Mouse (Mus musculus) cerebral cortex, adult 2 months (tissue): ENCODE data around the gene Fcmr.

Experiments used
- WGBS: fragments of 180-500 bp; shearing (Covaris S2); methylation state at CpG from one replicate; pipeline ENCODE4 v1.1.7; 2018; 5-methylcytosine and 5-hydroxymethylcytosine counted together

The Fcmr gene

DNA sequence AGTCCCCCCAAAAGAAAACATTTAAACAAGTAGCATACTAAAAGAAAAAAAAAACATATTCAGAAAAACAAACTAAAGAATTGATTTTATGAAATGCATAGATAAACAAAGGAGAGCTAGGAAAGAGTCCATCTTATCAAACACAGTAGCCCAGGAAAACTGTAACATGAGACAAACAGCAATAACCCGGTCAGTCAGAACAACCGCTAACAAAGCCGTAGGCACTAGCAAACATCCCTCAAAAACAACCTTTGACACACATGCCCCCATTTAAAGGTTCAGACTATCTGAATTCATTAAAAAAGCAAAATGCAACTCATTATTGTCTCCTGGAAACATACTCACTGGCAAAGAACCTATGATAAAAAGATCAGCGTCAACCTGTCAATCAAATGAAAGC lies 8.0 kb upstream of the Fcmr start:
- WGBS, result 87% methylated on average over 4 of the region's 4 CpGs

DNA sequence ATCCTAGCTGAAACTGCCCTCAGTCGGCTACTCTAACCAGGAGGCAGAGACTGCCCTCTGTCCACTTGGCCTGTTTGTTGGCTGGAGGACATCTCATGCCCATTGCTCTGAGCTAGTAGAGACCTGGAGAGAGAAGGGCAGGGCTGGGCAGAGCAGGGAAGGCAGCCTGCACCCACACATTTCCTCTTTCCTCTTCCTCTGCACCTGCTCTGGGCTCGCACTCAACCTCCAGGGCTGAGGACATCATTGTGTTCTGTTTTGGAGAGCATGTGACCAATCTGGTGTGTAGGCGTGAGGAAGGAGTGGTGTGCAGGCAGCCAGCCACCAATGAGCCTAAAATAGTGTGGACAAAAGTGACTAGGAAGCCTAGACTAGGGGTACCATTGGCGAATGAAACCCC lies 1.2 kb upstream of the Fcmr start:
- 58% methylated on average over 4 of the region's 4 CpGs for WGBS

DNA sequence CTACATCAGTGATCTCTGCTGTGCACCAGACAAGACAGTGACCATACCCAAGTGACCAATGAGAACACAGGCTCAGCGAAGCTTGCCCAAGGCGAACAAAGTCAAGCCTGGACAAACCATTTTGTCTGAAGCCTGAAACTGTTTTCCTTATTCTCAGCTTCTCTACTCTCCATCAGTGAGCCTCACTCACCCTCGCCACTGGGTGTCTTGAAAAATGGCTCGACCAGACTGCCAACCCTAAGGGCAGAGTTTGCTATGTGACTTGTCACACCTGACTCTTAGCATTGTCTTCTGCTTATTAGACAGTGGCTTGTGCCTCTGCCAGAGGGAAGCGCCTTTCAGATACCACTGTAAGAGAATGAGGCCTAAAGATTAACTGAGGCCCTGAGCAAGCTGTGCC lies 728 bp upstream of the Fcmr start:
- whole genome bisulfite sequencing, result 90% methylated on average over 5 of the region's 5 CpGs

DNA sequence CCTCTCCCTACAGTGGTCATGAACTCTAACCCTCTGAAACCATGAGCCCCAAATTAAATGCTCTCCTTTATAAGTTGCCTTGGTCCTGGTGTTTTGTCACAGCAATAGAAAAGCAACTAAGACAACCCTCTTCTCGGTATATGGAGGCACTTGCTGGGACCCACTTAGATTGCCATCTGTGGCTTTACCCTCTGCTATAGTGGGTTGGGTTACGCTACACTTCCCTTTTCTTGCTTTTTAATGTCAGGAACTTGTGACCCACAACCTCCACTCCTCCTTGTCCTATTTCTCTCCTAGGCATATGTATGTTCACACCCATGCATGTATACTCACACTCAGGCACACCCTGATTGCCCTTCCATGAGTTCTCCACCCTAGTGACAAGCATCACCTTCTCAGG lies 7.4 kb downstream of the Fcmr start:
- 93% methylated on average over 2 of the region's 2 CpGs for WGBS

DNA sequence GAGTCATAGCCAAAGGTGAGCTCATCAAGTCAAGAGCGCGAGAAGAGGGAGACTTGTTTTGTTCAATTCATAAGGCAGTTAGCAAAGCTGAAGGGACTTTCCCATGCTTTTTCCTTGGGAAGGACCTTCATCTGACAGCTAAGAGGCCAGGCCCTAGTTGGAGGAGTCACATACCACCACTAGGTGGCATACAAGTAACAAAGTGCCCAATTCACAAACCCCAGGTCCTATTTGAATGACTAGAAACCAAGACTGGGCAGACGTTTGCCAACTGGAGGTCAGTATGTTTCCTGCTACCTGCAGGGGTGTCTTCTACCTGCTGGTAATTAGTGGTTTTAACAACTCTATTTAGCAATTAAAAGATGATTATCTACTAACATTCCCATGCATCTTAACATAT lies 9.7 kb downstream of the Fcmr start:
- 42% methylated on average over 3 of the region's 3 CpGs for WGBS

DNA sequence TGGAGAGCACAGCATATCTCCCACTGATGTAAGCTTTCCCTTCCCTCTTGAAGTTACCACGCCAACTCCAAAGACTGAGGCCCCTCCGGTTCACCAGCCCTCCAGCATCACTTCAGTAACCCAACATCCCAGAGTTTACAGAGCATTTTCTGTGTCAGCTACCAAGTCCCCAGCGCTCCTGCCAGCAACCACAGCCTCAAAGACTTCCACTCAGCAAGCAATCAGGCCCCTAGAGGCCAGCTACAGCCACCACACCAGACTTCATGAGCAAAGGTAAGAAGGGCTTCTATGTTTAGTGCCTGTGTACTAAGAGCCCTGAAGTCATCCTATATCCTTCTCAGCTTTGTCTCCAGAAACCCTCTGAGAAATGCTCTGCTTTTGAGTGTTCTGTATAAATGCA lies 10.4 kb downstream of the Fcmr start:
- WGBS, result 75% methylated on average over 3 of the region's 3 CpGs

DNA sequence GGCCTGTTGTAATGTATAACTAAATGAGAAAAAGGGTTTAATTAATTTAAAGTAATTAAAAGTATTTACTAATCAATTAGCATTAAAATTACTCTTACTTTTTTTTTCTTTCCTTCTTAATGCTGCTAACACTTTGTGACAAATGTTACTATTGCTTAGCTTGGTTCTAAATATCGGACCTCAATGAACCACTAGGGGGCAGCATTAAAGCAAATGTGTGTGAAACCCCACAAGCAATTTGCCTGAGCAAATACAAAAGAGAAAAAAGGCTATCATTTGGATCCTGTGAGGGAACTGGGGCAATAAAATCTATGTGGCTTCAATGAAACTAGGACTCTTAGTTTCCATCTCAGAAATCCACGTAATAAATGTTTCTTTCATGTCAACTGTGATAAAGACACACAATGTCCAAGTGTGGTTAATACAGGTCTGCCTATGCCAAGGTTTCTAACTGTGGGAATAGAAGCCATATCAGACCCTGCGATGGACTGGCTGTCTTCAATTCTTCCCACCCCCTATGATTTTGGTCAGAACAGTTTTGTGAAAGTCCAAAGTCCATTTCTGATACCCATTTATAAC lies 11.6 kb downstream of the Fcmr start:
- 26% methylated on average over 3 of the region's 3 CpGs for WGBS

DNA sequence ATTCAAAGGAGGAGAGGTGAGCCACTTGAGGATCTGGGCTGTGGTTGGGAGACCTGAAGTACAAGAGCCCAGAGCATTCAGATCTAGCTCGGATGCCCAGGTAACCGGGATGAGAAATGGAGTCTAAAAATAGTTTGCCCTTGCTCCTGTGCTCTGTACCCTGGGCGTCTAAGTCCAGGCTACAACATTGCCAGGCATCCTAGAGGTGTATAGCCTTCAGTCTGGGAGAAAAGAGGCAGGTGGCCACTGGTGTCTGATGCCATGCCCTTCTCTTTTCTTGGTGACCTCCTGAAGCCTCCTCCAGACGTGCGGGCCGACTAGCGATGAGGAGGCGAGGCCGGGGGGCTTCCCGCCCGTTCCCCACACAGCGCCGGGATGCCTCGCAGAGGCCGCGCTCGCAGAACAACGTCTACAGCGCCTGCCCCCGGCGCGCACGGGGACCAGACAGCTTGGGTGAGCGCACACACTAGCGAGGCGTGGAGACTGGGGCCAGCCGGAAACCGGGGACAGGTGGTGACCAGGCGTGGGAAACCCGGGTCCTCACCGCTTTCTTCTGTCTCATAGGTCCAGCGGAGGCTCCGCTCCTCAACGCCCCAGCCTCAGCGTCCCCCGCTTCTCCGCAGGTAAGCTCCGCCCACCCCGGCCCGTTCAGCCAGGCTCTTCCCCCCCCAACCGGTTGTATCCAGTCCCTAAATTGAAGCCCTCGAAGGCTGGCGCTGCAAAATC lies 12.6 kb downstream of the Fcmr start:
- 3% methylated on average over 43 of the region's 43 CpGs for WGBS

DNA sequence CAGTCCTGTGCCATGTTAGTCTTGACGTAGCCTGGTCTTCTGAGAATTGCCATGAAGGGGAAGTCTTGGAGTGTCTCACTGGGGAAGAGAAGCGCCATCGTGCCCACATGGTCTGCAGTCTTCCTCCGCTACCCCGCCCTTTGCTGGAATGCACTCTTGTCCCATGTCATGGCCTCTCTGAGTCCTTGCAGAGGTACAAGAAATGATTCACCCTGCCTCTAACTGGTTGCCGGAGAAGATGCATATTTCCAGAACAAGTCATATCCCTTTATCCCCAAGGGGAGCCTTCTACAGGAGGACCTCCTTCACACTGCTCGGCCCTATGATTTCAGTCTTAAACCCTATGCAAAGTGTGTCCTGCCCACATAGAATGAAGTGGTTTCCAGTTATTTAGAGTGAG lies 14.5 kb downstream of the Fcmr start:
- WGBS, result 94% methylated on average over 7 of the region's 7 CpGs

DNA sequence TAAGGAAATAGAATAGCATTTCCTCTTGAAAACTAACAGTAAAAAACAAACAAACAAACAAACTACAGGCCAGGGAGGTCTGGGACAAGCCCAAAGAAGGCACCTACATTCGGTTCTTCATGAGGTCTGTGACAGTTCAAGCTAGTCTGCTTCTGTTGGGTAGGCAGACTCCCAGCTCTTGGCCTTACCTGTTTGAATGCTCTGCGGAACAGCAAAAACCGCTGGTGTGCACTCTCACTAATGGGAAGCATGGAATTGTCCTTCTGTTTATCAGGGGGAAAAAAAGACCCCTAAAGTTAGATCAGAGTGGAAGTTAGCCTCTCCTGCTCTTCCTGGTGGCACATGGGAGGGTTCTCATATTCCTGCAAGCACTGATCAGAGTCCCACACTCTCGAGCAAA lies 17.7 kb downstream of the Fcmr start:
- WGBS, result 88% methylated on average over 4 of the region's 4 CpGs

DNA sequence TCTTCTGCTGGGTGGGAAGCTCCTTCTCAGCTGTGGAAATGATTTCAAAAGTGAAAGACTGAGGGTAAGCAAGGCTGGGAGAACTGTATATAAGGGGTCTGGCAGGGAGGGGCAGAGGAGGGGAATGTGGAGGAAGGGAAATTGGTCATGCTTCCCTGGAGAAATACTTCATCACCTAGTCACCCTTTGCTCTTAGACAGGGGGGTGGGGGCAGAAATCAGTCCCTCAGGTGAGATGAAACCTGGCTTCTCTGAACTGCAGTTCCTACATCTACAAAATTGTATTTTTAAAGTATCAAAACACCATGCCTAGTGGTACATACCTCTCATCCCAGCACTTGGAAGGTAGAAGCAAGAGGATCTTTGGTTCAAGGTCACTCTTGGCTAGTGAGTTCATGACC lies 21.9 kb downstream of the Fcmr start, which contains the start of gene Il24:
Il24 (minus strand) TSS at position 101 of the 400 bp plus-strand sequence.

DNA sequence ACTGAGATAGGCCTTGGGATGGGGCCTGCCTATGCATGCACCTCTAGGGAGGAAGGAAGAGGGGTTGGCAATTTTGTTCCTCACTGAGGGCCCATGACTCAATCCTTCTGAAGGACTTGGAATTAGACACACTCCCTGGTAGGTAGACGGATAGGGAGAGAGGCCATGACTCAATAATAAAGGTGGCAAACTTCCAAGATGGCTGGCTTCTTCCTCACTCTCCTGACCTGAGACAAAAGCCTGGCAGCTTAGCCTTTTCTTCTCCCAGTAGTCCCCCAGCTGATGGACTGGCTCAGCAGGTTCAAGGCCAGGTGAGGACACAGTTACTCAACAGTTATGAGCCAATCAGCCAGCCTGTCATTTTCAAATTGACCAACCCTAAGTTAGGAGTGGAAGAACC lies 27.0 kb downstream of the Fcmr start:
- 81% methylated on average over 1 of the region's 1 CpGs for WGBS

DNA sequence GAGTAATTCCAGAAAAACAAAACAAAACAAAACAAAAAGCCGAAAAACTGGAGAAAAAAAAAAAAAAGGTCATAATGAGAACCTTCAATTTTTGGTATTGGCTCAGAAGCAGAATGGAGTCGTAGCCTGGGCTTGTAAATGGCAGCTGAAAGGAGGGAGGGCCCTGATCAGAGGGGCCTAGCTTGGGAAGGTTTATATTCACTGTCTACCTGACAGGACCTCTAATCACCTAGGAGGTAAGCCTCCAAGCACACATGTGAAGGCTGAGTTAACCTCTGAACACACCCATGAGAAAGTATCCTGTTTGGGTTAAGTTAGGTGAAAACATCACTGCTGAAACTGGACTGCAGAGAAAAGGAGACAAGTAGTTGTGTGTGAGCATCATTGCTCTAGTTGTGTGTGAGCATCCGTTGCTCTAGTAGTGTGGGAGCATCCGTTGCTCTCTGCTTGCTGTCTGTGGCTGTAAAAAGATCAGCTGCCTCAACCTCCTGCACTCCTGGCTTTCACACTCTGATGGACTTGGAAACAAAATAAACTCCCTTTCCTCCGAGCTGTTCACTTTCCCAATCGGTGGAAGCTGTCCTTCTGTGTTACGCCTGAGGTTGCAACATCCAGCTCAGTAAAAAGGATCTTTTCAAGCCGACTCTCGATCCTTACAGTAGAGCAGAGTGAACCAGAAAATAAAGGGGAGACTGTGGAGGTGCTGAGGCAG lies 28.0 kb downstream of the Fcmr start:
- 62% methylated on average over 9 of the region's 9 CpGs for WGBS

DNA sequence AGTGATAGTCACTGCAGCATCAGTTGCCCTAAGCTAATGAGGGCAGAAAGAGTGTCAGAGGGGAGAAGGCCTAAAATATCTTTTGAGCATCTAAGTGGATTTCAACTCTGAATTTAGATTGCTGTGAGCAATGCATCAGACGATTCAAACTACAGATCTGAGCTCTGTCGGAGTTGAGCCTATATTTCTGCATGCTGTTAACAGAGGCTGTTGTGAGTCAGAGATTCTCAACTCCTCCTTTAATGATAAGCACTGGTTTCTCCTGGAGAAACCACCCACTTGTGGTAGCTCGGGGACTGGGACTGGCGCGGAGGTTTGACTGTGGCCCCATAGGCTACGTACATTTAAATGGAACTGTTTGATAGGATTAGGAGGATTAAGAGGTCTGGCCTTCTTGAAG lies 29.0 kb downstream of the Fcmr start:
- 51% methylated on average over 6 of the region's 6 CpGs for whole genome bisulfite sequencing

DNA sequence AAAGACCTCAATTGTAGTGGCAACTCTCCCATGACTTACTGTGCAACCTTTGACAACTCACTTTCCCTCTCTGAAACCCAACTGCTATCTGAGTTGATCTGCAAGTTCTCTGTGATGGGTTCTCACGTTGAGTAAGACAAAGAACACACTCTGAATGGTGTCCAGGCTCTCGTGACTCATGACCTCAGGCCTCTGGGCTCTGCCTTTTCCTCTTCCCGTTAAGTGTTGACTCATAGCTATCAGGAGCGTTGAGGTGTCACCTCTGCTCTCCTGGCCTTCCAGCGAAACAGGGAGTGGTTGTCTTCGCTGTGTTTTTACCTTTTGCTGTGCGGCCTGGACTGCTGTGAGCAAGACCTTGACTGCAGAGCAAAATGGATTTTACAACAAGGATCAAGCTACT lies 37.0 kb downstream of the Fcmr start:
- WGBS, result 84% methylated on average over 7 of the region's 7 CpGs

DNA sequence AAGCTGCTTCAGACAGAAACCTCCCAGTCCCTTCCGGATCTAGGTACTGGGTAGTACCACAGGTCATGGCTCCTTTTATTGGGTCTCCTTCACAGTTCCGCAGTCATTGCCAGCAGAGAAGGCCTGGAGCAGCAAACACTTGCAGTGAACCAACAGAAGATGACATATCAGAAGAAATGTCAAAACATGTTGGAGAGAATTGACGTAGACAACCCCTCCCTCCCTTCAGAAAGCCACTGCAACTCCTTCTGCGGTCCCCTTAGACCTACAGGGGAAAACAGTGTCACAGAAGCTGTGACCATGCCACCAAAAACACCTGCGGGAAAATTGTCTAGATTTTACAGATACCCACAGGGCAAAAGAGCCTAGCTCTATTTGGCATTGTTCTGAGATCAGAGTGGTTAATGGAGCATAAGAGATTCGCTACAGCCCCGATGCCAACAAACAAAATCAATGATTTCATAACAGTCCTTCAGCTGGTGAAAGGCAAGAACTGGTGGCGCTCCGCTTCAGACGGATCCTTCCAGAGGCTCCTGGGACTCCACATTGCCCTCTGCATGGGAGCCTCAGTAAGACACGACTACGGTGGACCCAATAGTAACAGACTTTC lies 46.0 kb downstream of the Fcmr start, which contains the start of gene Il20:
Il20 (minus strand) TSS at position 51 of the 610 bp plus-strand sequence.
- WGBS, result 81% methylated on average over 12 of the region's 12 CpGs

DNA sequence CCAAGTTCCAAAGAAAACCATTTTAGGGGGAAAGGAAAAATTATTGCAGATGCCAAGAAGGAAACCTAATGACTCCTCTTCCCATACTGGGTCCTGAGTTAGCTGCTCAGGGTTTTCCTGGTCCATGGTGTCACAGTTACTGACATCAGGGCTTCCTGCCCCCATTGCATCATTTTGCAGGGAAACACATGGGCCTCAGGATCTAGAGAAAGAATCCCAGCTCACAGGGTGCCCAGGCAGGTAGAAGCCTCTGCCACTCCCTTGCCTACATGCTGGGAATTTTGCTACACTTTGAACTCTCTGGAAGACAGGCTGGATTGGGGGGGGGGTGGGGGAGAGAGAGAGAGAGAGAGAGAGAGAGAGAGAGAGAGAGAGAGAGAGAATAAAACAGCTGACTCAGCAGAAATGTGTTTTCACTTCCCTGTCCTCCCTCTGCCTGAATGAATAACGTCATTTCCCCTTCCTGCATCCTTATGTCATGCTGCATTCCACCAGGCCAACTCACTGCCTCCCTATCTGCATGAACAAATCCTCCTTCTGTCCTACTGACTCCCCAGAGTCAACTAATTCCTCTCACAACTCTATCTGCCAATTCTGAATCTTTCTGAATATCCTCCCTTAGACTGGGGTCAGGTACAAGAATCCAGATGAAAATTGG lies 53.0 kb downstream of the Fcmr start:
- 43% methylated on average over 1 of the region's 1 CpGs for WGBS
